Mouse (Mus musculus) ZHBTc4 (cell line): ENCODE results near the gene Abtb2.
A peak's percentile ranks its signal among the peaks of the same experiment; 100 is the strongest.
"Not testable (repeated sequence)": the region's sequence is repeated elsewhere in the genome, so short reads cannot be mapped to it uniquely, and the experiment has no call there.

ENCODE experiments used
- DNase-seq: peaks from one replicate; pipeline ENCODE4 v3.0.0-alpha.2; 2011; ENCODE audit warnings: low read depth, low spot score

The Abtb2 gene

DNA sequence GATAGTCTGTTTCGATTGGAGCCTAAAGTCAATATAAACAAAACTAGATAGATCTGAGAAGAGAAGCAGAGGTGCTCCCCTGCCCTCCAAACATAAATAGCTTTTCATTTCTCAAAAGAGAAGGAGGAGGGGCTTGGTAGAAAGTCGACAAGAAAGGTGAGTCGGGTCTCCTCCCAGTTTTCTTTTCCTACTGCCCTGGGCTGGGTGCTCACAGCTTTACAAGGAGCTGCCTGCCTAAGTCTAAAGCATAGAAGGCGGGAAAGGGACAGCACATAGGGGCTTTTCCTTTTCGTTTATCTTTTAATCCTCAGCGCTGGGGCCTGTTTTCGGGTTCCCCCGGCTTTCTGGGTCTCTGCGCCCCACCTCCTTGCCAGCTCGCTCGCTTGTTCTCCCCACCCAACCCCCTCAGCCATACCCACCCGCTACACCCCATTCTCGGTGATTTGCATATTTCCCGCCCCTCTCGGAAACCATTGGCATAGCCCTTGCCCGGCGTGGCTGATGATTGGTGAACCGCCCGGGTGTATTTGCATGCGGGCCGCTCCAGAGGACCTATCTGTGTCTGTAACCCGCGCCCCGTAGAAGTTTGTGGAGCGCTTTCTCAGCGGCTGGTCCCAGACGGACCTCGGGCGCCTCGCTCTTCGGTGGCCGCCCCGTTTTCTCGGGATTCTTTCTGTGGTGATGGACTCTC, at the start of gene Abtb2:
Abtb2 (plus strand) TSS at position 579 of the 691 bp plus-strand sequence.
- peak; percentile 96 for DNase-seq

DNA sequence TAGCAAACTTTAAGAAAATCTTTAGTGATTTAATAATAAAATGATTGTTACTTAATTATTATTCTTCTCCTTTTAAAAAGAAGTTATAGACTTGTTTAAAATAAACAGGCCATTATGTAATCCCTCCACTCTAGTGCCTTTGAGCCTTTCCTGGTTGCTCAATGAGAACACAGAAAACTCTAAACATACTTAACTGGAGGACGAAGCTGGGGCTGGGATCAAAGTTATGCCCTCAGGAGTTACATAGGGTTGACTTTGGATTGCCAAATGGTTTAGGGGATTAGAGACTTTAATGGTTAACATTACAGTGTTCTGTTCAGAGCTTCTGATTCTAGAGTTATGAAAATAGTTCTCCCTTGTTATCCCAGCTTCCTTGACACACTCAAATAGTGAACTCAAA, 49.6 kb upstream of the Abtb2 start:
- DNase-seq = no peak

- no peak for DNase-seq
These were observed 40.5 kb upstream of the Abtb2 start for GRCm38 (mm10) chr2:103525596-103525995.

DNA sequence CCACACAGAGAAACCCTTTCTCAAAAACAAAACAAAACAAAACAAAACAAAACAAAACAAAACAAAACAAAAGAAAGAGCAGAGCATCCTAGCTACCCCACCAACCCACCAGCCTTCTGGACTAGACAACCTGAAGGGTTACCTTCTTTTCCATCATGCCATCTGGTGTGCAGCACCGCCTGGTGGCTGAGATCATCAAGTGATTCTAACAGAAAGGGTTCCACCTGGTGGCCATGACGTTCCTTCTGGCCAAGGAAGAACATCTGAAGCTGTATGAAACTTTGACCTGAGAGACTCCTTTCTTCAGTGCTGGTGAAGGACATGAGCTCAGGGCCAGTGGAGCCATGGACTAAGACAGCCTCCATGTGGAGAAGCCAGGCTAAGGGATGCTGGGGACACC, 19.0 kb upstream of the Abtb2 start:
- DNase-seq = peak; percentile 79

DNA sequence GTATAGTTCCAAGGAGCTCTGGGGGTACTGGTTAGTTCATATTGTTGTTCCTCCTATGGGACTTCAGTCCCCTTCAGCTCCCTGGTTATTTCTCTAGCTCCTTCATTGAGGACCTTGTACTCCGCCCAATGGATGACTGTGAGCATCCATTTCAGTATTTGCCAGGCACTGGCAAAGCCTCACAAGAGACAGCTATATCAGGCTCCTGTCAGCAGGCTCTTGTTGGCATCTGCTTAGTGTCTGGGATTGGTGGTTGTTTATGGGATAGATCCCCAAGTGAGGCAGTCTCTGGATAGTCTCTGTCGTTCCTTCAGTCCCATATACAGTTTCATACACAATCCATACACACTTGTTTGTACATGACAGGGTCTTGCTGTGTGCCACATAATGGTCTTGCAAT, 15.8 kb upstream of the Abtb2 start:
- not testable (repeated sequence) for DNase-seq

DNA sequence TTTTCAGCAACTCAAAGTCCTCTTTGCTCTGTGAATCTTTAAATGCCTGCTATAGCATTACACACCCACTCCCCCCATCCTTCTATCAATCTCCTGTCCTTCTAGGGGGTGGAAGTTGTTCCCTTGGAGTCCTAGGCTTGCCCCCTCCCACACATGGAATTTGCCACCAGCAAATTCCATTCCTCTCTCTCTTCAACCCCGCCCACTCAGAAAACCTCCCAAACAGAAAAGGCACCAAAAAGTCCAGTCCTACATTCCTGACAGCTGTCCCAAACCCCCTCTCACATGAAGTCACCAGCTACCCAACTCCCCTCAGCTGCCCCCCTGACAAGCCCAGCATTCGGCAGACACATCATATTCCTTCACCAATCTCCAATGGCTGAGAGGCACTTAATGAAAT, 12.1 kb upstream of the Abtb2 start:
- DNase-seq = peak; percentile 51

DNA sequence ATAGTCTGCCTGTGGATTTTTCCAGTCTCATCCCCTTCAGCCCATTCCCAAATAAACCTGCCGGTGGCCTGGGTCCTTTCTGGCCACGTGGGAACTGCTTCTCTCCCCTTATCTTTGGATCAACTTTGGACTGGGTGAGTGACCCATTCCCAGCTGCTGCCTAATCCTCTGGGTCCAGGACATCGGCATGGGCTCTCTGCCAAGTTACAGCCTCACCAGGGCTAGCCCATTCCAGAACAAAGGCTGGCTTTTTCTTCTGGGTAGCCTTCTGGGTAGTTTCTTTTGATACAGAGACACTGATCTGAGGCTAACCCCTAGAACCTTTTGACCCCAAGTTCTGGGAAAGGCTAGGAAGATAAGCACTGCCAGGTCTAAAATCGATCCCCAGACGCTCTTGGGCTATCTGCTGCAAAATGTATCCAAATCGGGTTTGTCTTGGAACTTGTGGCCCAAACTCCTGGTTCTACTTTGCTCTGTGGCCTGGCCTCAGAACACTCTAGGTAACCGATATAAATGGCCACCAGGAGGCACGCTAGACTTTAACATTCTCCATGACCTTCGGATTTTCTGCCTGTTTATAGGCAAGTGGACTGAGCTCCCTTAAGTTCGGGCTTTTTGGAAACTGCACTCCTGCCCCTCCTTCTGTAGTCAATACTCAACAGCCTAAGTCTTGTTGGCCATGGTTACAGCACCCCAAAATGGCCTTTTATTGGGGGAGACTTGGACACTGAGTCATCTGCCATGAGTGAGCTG, 9.8 kb upstream of the Abtb2 start:
- peak; percentile 47 for DNase-seq

- DNase-seq = no peak
These were observed 5.2 kb upstream of the Abtb2 start for GRCm38 (mm10) chr2:103560955-103561354.

DNA sequence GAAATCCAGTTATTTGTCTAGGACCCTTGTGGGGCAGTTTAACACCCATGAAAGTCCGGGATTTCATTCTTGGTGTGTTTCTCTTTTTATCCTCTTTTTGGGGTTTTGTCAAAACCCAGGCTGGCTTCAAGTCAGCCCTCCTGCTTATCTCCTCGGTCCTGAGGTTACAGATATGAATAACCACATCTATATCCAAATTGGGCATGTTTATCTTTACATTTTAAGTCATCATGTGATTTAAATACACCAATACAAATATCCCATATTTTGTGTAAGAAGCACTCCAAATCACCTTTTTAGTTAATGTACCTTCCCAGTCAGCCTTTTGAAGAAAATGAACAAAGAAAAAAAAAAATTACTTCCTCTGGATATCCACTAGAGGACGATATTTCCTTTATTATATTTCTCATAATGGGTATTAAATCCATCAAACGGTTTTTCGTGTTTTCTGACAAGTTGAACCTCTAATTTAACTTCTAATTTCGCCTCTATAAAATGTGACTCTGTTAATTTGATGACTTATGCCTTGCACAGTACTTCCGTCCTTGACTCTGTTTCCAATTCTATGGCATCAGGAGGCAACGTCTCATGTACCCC, 1.6 kb upstream of the Abtb2 start:
- no peak for DNase-seq

DNA sequence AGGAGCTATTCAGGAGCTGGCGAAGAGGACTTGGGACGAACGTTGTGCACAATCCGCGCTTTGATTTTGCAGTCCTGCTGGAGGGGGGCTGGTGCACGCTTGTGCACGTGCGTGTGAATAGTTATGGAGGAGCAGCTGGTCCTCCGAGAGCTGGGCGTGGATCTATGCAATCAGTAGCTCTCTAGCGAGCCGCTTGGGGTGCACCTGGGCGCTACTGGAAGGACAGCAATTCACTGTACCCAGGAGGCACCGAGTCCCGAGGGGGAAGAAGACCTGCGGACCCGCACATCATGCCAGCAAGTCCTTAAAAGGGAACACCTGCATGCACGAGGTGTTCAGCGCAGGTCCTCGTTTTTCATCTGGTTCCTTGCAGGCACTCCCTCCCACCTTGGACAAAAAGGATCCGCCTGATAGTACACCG, 929 bp upstream of the Abtb2 start:
- DNase-seq = peak; percentile 38

- DNase-seq = no peak
These were observed 258 bp downstream of the Abtb2 start for GRCm38 (mm10) chr2:103566423-103566712.

GRCm38 (mm10) chr2:103566713-103567521, 807 bp downstream of the Abtb2 start:
- DNase-seq = peak; percentile 82

DNA sequence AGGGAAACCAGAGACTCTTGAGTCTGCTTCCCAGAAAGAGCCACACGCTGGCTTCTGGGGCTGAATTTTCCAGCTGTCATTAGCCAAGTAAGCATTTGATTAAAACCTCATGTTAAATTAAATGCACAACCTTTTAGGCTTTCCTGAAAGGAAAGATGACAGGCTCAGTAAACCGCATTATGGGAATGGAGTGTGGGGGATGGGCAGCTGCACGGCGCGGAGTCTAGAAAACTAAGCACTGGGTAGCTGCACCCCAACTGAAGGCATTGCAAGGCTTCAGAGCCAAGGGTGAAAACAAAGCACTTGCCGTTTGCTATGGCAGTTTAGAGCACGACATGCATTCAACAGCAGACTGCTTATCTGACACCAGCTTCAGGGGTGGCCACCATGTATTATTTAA, 2.1 kb downstream of the Abtb2 start:
- no peak for DNase-seq

GRCm38 (mm10) chr2:103569716-103570115, 3.6 kb downstream of the Abtb2 start:
- no peak for DNase-seq

DNA sequence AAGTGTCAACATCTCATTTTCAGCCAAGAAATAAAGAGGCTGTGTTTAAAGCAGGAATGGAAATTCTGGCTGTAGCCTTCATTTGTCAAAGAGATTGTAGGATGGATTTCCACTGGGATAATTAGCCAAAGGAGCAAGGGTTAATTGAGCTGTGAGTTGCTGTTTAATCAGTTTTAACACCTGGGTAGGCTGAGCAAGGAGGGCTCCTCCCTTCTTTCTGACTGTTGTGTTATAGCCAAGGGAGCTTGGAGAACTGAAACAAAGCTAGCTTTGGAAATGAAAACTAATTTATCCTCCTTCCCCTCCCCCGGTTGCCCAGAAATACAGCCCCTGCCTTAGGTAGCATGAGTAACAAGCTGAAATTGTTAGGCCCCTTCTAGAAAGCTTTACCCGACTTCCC, 6.2 kb downstream of the Abtb2 start:
- no peak for DNase-seq

- no peak for DNase-seq
These were observed 10.3 kb downstream of the Abtb2 start for GRCm38 (mm10) chr2:103576371-103576770.

- no peak for DNase-seq
These were observed 11.9 kb downstream of the Abtb2 start for GRCm38 (mm10) chr2:103577752-103578662.

- no peak for DNase-seq
These were observed 12.6 kb downstream of the Abtb2 start for GRCm38 (mm10) chr2:103578663-103579213.

DNA sequence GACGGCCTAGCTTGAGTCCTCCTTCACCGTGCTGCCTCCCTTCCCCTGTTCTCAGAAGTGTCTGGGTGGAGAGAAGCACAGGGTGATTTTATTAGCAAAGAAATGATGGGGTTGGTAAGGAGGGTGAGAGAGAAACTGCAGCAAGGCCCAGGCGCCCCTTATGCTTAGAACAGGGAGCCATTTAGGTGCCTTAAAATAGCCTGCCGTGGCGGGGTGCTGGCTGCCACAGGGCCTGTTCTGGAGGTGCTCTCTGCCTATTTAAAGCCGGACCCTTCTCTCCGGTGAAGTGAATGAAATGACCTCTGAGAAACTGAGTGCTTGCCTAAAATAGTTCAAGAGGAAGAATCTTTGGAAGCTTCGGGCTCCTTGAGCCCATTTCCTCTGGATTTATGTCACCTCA, 14.6 kb downstream of the Abtb2 start:
- no peak for DNase-seq

DNA sequence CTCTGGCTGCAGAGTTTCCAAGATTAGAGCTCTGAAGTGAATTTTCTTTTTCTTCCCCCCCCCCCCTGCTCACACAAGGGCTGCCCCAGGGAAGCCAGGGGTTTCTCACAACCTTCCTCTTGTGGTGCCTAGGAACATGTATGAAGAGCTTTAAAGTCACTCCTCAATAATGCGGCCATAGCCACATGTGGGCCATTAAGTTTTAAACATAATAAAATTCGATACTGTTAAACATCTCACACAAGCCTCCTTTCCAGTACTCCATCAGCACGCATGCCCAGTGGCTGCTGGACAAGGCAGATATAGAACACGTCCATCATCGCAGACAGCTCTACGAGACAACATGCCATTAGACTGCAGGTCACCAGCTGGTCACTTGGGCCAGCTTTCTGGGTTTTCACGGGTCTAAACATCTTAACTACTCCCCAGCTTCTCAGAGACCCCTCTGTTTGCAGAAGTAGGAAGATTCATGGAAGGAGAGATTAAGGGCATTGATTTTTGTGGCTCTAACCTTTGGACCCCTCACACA, 15.3 kb downstream of the Abtb2 start:
- DNase-seq = no peak

GRCm38 (mm10) chr2:103583316-103583715, 17.2 kb downstream of the Abtb2 start:
- no peak for DNase-seq
